Mouse (Mus musculus) hindbrain, embryonic 10.5 days (tissue): ENCODE measurements at regions not wholly inside any gene's neighbourhood (a gene's known extent, or its start where the extent isn't known, plus 50 kb on each side); places are given as distances from the start of the nearest gene placed in this dataset.

ENCODE experiments used
- DNase-seq: peaks from one replicate; pipeline ENCODE4 v3.0.0-alpha.2; 2017; ENCODE audit warnings: low spot score
- H3K27ac ChIP-seq: fragments of 300-500 bp; sonication (generic); 2 replicates; pipeline ENCODE4 v1.5.1; 2016; ENCODE audit warnings: mild to moderate bottlenecking, moderate library complexity
- H3K27me3 ChIP-seq: fragments of 300-500 bp; sonication (generic); 2 replicates; pipeline ENCODE4 v1.6.1; 2016; ENCODE audit warnings: mild to moderate bottlenecking; ENCODE audit not compliant: poor library complexity, insufficient read depth, severe bottlenecking
- H3K36me3 ChIP-seq: fragments of 300-500 bp; sonication (generic); 2 replicates; pipeline ENCODE4 v1.6.1; 2016; ENCODE audit warnings: mild to moderate bottlenecking, moderate library complexity
- H3K4me1 ChIP-seq: fragments of 300-500 bp; sonication (generic); replicated peaks from 2 replicates; pipeline ENCODE4 v1.6.1; 2016; ENCODE audit warnings: mild to moderate bottlenecking
- H3K4me3 ChIP-seq: fragments of 300-500 bp; sonication (generic); 2 replicates; pipeline ENCODE4 v1.5.1; 2016; ENCODE audit warnings: mild to moderate bottlenecking, moderate library complexity
- H3K9me3 ChIP-seq: fragments of 300-500 bp; sonication (generic); 2 replicates; pipeline ENCODE4 v1.6.1; 2016; ENCODE audit warnings: mild to moderate bottlenecking, moderate library complexity
- WGBS: fragments of 180-500 bp; shearing (Covaris S2); methylation state at CpG from one replicate; pipeline ENCODE4 v1.1.7; 2016; 5-methylcytosine and 5-hydroxymethylcytosine counted together

- Histone ChIP-seq H3K9me3 (no peaks in the 10 kb centered on the region), H3K4me1 (peaks cover 11% of the 10 kb centered on the region), H3K4me3 (no peak overlapping the region), H3K27me3 (no peaks in the 10 kb centered on the region), H3K27ac (no peak overlapping the region), H3K36me3 (no peaks in the 10 kb centered on the region)
- DNase-seq, result no peak
Measured at GRCm38 (mm10) chr16:24166496-24166895, 177.8 kb upstream of the Bcl6 start.

- H3K36me3 ChIP-seq, result no peaks in the 10 kb centered on the region
- no peaks in the 10 kb centered on the region for H3K27me3 ChIP-seq
- peaks cover 20% of the 10 kb centered on the region for H3K4me1 ChIP-seq
- H3K9me3 ChIP-seq, result no peaks in the 10 kb centered on the region
- peak overlapping the region; percentile 71 for H3K27ac ChIP-seq
- no peak for DNase-seq
- H3K4me3 ChIP-seq, result no peak overlapping the region
- 57% methylated on average over 11 of the region's 11 CpGs for WGBS
Measured at GRCm38 (mm10) chr16:24165461-24166081, 176.9 kb upstream of the Bcl6 start.

GRCm38 (mm10) chr16:24160705-24161285, 172.1 kb upstream of the Bcl6 start:
- Histone ChIP-seq H3K9me3 (no peaks in the 10 kb centered on the region), H3K4me1 (peaks cover 21% of the 10 kb centered on the region), H3K4me3 (no peak overlapping the region), H3K27ac (no peak overlapping the region), H3K27me3 (no peaks in the 10 kb centered on the region), H3K36me3 (no peaks in the 10 kb centered on the region)
- no peak for DNase-seq
- 80% methylated on average over 5 of the region's 5 CpGs for WGBS

GRCm38 (mm10) chr16:24159336-24159735, 170.7 kb upstream of the Bcl6 start:
- WGBS, result 81% methylated on average over 2 of the region's 2 CpGs
- Histone ChIP-seq H3K4me3 (no peak overlapping the region), H3K36me3 (no peaks in the 10 kb centered on the region), H3K4me1 (peaks cover 14% of the 10 kb centered on the region), H3K27ac (no peak overlapping the region), H3K27me3 (no peaks in the 10 kb centered on the region), H3K9me3 (no peaks in the 10 kb centered on the region)
- no peak for DNase-seq

GRCm38 (mm10) chr16:24157753-24158152, 169.1 kb upstream of the Bcl6 start:
- H3K9me3 ChIP-seq, result no peaks in the 10 kb centered on the region
- H3K4me3 ChIP-seq, result no peak overlapping the region
- H3K27me3 ChIP-seq, result no peaks in the 10 kb centered on the region
- H3K4me1 ChIP-seq, result peaks cover 14% of the 10 kb centered on the region
- H3K36me3 ChIP-seq, result no peaks in the 10 kb centered on the region
- WGBS, result 98% methylated on average over 2 of the region's 2 CpGs
- DNase-seq, result no peak
- no peak overlapping the region for H3K27ac ChIP-seq

GRCm38 (mm10) chr16:24156729-24157430, 168.2 kb upstream of the Bcl6 start:
- H3K27ac ChIP-seq, result no peak overlapping the region
- peaks cover 14% of the 10 kb centered on the region for H3K4me1 ChIP-seq
- no peak overlapping the region for H3K4me3 ChIP-seq
- no peaks in the 10 kb centered on the region for H3K27me3 ChIP-seq
- no peaks in the 10 kb centered on the region for H3K9me3 ChIP-seq
- no peak for DNase-seq
- WGBS, result 89% methylated on average over 6 of the region's 6 CpGs
- no peaks in the 10 kb centered on the region for H3K36me3 ChIP-seq

GRCm38 (mm10) chr16:24154816-24155357, 166.2 kb upstream of the Bcl6 start:
- no peak for DNase-seq
- WGBS, result 84% methylated on average over 4 of the region's 4 CpGs
- no peaks in the 10 kb centered on the region for H3K4me1 ChIP-seq
- no peaks in the 10 kb centered on the region for H3K9me3 ChIP-seq
- H3K4me3 ChIP-seq, result no peak overlapping the region
- H3K27ac ChIP-seq, result no peak overlapping the region
- no peaks in the 10 kb centered on the region for H3K27me3 ChIP-seq
- no peaks in the 10 kb centered on the region for H3K36me3 ChIP-seq

GRCm38 (mm10) chr16:24153943-24154342, 165.3 kb upstream of the Bcl6 start:
- Histone ChIP-seq H3K9me3 (no peaks in the 10 kb centered on the region), H3K4me1 (no peaks in the 10 kb centered on the region), H3K27me3 (no peaks in the 10 kb centered on the region), H3K4me3 (no peak overlapping the region), H3K36me3 (no peaks in the 10 kb centered on the region), H3K27ac (no peak overlapping the region)
- no peak for DNase-seq
- 52% methylated on average over 1 of the region's 1 CpGs for WGBS

- no peaks in the 10 kb centered on the region for H3K27me3 ChIP-seq
- no peaks in the 10 kb centered on the region for H3K9me3 ChIP-seq
- no peak for DNase-seq
- 80% methylated on average over 7 of the region's 7 CpGs for WGBS
- H3K4me3 ChIP-seq, result no peak overlapping the region
- H3K4me1 ChIP-seq, result no peaks in the 10 kb centered on the region
- H3K27ac ChIP-seq, result no peak overlapping the region
- H3K36me3 ChIP-seq, result no peaks in the 10 kb centered on the region
Measured at GRCm38 (mm10) chr16:24151831-24152247, 163.2 kb upstream of the Bcl6 start.

GRCm38 (mm10) chr16:24151178-24151725, 162.6 kb upstream of the Bcl6 start:
- DNase-seq, result no peak
- Histone ChIP-seq H3K9me3 (no peaks in the 10 kb centered on the region), H3K27ac (no peak overlapping the region), H3K4me3 (no peak overlapping the region), H3K36me3 (no peaks in the 10 kb centered on the region), H3K4me1 (no peaks in the 10 kb centered on the region), H3K27me3 (no peaks in the 10 kb centered on the region)
- 87% methylated on average over 7 of the region's 7 CpGs for WGBS

GRCm38 (mm10) chr16:24150512-24150911, 161.9 kb upstream of the Bcl6 start:
- no peak overlapping the region for H3K27ac ChIP-seq
- no peaks in the 10 kb centered on the region for H3K36me3 ChIP-seq
- H3K27me3 ChIP-seq, result no peaks in the 10 kb centered on the region
- H3K4me1 ChIP-seq, result no peaks in the 10 kb centered on the region
- H3K9me3 ChIP-seq, result no peaks in the 10 kb centered on the region
- 91% methylated on average over 2 of the region's 2 CpGs for WGBS
- no peak for DNase-seq
- H3K4me3 ChIP-seq, result no peak overlapping the region

GRCm38 (mm10) chr16:24149441-24149840, 160.8 kb upstream of the Bcl6 start:
- Histone ChIP-seq H3K27ac (no peak overlapping the region), H3K4me3 (no peak overlapping the region), H3K9me3 (no peaks in the 10 kb centered on the region), H3K27me3 (no peaks in the 10 kb centered on the region), H3K4me1 (no peaks in the 10 kb centered on the region), H3K36me3 (no peaks in the 10 kb centered on the region)
- no peak for DNase-seq
- WGBS, result 85% methylated on average over 4 of the region's 4 CpGs

- H3K27ac ChIP-seq, result no peak overlapping the region
- 89% methylated on average over 3 of the region's 3 CpGs for WGBS
- H3K36me3 ChIP-seq, result no peaks in the 10 kb centered on the region
- H3K9me3 ChIP-seq, result no peaks in the 10 kb centered on the region
- DNase-seq, result no peak
- no peaks in the 10 kb centered on the region for H3K27me3 ChIP-seq
- no peaks in the 10 kb centered on the region for H3K4me1 ChIP-seq
- H3K4me3 ChIP-seq, result no peak overlapping the region
Measured at GRCm38 (mm10) chr16:24143894-24144293, 155.2 kb upstream of the Bcl6 start.
